Mouse (Mus musculus) neural tube, embryonic 11.5 days (tissue): ENCODE data around the gene Prkag1. TPM values are rescaled to one million over a fixed set of nuclear protein-coding genes. Genes with fewer than 3 reads are reported as not detected.

Experiments used
- ATAC-seq: fragments of 200-750 bp; cut with Nextera tagmentation; 2 replicates; pipeline ENCODE4 v1.8.0; 2017; ENCODE audit warnings: moderate number of reproducible peaks, mild to moderate bottlenecking, moderate TSS enrichment, moderate library complexity; ENCODE audit not compliant: insufficient read depth, low FRiP score, low TSS enrichment
- DNase-seq: peaks from one replicate; pipeline ENCODE4 v3.0.0-alpha.2; 2015; ENCODE audit warnings: low spot score
- H3K27ac ChIP-seq: fragments of 300-500 bp; sonication (generic); 2 replicates; pipeline ENCODE4 v1.5.1; 2014; ENCODE audit warnings: low read depth, mild to moderate bottlenecking, low read length
- H3K27me3 ChIP-seq: fragments of 300-500 bp; sonication (generic); 2 replicates; pipeline ENCODE4 v1.6.1; 2014; ENCODE audit warnings: mild to moderate bottlenecking, low read length, mixed read lengths; ENCODE audit not compliant: control insufficient read depth, insufficient read depth
- H3K36me3 ChIP-seq: fragments of 300-500 bp; sonication (generic); 2 replicates; pipeline ENCODE4 v1.6.1; 2014; ENCODE audit warnings: mild to moderate bottlenecking, low read length, moderate library complexity, mixed read lengths; ENCODE audit not compliant: control insufficient read depth, insufficient read depth
- H3K4me1 ChIP-seq: fragments of 300-500 bp; sonication (generic); 2 replicates; pipeline ENCODE4 v1.6.1; 2014; ENCODE audit warnings: low read length, mixed read lengths; ENCODE audit not compliant: control insufficient read depth, insufficient read depth
- H3K4me2 ChIP-seq: fragments of 300-500 bp; sonication (generic); 2 replicates; pipeline ENCODE4 v1.6.1; 2014; ENCODE audit warnings: low read depth, mild to moderate bottlenecking, moderate library complexity
- H3K4me3 ChIP-seq: fragments of 300-500 bp; sonication (generic); 2 replicates; pipeline ENCODE4 v1.5.1; 2014; ENCODE audit warnings: low read depth, low read length
- H3K9ac ChIP-seq: fragments of 300-500 bp; sonication (generic); 2 replicates; pipeline ENCODE4 v1.6.1; 2014; ENCODE audit warnings: mild to moderate bottlenecking, low read length
- H3K9me3 ChIP-seq: fragments of 300-500 bp; sonication (generic); 2 replicates; pipeline ENCODE4 v1.6.1; 2016; ENCODE audit warnings: low read length; ENCODE audit not compliant: control insufficient read depth
- WGBS: fragments of 180-500 bp; shearing (Covaris S2); extraction: QIAGEN DNeasy Blood & Tissue Kit; methylation state at CpG from one replicate; pipeline ENCODE4 v1.1.7; 2014; 5-methylcytosine and 5-hydroxymethylcytosine counted together
- polyA plus RNA-seq: library from polyadenylated mRNA; unstranded; fragments of >200 nt; fragmentation: Nextera tagmentation; extraction: Ambion mirVana; gene quantifications from 2 replicates; pipeline ENCODE4 v1.2.1, GENCODE M21; 2014

Gene Prkag1
- polyA plus RNA-seq = 73.1 and 74.0 TPM in 2 replicates

DNA sequence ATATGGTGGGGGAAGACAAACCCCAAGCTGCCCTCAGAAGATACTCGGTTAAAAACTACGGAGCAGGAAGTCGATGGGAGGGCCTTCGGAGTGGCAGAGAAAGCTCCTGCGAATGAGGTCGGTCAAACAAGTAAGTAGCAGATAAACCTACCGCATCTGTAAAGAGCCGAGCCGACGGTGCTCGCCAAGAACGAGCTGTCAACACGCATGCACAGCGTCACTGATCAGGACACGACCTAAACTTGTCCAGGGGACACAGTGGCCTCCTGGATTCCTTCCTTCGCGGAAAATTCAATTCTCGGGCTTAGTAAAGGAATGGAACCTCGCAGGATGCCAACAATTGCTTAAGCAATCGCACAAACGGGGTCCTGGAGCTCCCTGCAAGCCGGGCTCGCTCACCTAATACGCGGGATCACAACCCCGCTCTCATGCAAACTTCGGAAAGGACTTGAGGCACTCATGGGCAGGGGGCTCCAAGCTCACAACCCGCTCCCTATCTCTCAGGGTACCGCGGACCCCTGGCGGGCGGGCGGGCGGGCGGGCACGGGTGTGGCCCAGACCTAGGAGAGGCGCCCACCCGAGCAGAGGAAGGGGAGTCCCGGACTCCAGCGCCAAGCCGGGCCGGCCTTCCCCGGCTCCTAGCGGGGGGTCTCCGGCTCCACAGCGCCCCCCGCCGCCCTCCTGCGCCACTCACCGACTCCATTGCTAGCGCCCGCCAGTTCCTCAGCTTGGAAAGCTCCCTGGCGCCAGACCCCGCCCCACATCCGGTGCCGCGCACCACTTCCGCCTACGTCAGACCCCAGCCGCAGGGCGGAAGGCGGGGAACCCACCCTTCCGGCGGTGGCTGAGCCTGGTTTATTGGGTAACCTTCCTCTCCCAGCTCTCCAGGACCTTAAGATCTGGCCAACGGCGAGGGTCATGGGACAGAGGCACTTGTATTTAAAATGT, at the start of gene Prkag1:
Gene Prkag1 (minus strand): TSS at position 786 of the 948 bp plus-strand sequence.
- Histone ChIP-seq H3K4me2 (peak within 1 kb of the TSS; percentile 67), H3K9ac (peak within 1 kb of the TSS; percentile 47), H3K9me3 (no peaks in the 10 kb centered on the region), H3K36me3 (peaks cover 24% of the 10 kb centered on the region), H3K4me1 (no peaks in the 10 kb centered on the region), H3K27ac (peak within 1 kb of the TSS; percentile 39), H3K27me3 (no peaks in the 10 kb centered on the region), H3K4me3 (peak within 1 kb of the TSS; percentile 71)
- peak; percentile 95 for ATAC-seq
- under 1% methylated on average over 59 of the region's 66 CpGs for WGBS
- DNase-seq = peak; percentile 98

DNA sequence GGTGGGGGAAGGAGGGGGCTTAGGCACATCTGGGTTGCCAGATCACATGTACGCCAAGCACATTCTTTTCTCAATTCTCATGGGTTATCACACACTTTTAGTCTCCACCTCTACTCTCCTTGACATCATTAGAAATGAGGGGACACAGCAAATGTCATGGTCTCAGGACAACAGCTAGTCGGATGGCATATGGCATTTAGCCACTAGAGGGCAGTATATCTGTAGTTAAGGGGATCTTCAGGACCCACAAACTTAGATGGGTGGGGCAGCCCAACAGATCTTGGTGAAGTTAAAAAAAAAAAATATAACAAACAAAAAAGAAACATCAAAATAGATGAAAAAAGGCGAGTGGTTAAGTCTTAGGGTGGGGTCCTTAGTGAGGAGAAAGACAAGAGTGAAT, 46.0 kb upstream of the Prkag1 start:
- no peak overlapping the region for H3K4me3 ChIP-seq
- H3K4me2 ChIP-seq = no peak overlapping the region
- no peaks in the 10 kb centered on the region; the same call in 1 of the 2 replicates for H3K36me3 ChIP-seq
- H3K9me3 ChIP-seq = no peaks in the 10 kb centered on the region
- peaks cover 9% of the 10 kb centered on the region; the same call in 1 of the 2 replicates for H3K4me1 ChIP-seq
- DNase-seq (peak; percentile 66), ATAC-seq (no peak)
- H3K9ac ChIP-seq = no peak overlapping the region
- 11% methylated on average over 3 of the region's 3 CpGs for WGBS
- H3K27me3 ChIP-seq = no peaks in the 10 kb centered on the region
- no peak overlapping the region for H3K27ac ChIP-seq

DNA sequence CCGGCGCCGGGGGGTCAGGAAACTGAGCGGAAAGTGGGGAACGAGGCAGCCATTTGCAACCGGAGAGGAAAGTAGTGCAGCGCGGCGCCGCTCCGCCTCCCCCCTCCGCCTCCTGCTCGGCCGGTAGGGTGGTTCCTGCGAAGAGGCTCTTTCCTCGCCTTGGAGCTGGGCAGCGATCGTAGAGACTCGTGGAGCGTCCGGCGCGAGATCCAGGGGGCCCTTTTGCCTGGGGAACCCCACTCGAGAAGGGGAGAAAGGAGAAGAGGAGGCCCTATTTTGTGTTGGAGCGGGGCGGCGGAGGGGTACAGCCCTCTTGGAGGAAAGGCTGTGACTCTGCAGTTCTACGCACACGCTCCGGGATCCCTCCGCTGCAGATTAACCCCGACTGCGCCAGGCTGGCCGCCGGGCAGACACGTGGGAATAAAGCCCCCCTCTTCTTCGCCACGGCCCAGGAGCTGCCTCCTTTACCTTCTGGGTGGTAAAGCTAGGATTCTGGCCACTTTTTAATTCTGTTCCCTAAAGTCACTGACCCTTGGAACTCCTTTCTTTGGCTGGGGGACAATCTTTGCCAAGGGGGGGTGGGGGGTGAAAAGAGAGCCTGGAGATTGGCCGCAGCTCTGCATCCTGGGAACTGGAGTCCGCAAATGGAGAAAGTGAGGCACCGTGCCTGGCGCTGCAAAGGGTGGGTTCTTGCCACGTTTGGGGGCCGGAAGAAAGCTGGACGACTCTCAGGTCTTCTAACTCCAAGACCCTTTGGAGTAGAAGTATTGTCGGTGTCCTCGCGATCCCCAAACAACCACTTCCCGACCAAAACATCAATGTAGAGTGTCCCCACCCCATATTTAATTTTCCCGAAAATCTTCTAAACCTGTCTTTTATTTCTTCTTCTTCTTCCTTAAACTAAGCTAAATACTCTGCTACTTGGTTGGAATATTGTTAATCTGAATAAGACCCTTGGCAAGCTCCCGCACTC, 40.9 kb upstream of the Prkag1 start:
- no peaks in the 10 kb centered on the region for H3K27me3 ChIP-seq
- H3K27ac ChIP-seq = peak overlapping the region; percentile 95
- peaks cover 24% of the 10 kb centered on the region for H3K4me1 ChIP-seq
- 2% methylated on average over 49 of the region's 51 CpGs for WGBS
- peak overlapping the region; percentile 91 for H3K4me2 ChIP-seq
- H3K4me3 ChIP-seq = peak overlapping the region; percentile 93
- ATAC-seq (peak; percentile 86), DNase-seq (peak; percentile 95)
- H3K9ac ChIP-seq = peak overlapping the region; percentile 99
- no peaks in the 10 kb centered on the region for H3K36me3 ChIP-seq
- no peaks in the 10 kb centered on the region for H3K9me3 ChIP-seq

DNA sequence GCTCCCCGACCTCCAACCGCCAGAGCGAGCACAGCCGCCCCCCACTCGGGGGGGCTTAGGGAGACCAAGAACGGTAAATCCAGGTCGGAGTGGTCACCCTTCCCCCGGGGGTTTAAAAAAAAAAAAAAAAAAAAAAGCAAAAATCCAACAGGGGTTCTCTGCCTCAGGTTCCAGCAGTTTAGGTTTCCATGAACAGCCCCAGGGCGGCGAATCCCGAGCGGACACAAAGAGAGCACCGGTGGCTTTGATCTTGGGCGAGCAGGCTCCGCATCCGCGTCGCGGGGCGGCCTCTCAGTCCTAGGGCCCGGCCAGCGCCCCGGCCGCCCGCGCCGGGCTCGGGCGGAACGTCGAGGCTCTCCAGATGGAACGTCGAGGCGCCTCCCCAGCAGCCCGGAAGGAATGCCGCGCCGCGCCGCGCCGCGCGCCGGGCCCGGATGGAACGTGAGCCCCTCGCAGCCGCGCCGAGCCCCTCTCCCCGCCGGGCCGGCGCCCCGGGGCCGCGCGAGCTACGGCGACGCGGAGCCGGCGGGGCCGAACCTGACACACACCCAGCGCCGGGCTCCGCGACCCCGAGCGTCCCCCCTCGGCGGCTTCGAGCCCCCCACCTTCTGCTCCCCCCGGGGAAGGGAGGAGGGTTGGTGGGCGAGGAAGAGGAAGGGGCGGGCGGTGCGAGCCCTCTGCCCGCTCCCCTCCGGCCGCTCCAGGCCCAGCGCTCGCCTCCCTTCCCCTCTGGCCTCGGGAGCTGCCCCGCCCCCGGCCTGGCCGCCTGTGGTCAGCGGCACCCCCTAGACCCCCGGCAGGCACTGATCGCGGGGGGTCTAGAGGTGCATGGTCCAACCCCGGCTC, 40.0 kb upstream of the Prkag1 start, which contains the start of gene Kmt2d:
Gene Kmt2d (minus strand): TSS at position 135 of the 846 bp plus-strand sequence.
- no peaks in the 10 kb centered on the region for H3K27me3 ChIP-seq
- DNase-seq (peak; percentile 58), ATAC-seq (peak; percentile 45)
- H3K9me3 ChIP-seq = no peaks in the 10 kb centered on the region
- H3K27ac ChIP-seq = peak within 1 kb of the TSS; percentile 95
- H3K9ac ChIP-seq = peak within 1 kb of the TSS; percentile 99
- H3K36me3 ChIP-seq = no peaks in the 10 kb centered on the region
- 1% methylated on average over 46 of the region's 94 CpGs for WGBS
- H3K4me1 ChIP-seq = peaks cover 24% of the 10 kb centered on the region
- H3K4me3 ChIP-seq = peak within 1 kb of the TSS; percentile 93
- peak within 1 kb of the TSS; percentile 91 for H3K4me2 ChIP-seq

DNA sequence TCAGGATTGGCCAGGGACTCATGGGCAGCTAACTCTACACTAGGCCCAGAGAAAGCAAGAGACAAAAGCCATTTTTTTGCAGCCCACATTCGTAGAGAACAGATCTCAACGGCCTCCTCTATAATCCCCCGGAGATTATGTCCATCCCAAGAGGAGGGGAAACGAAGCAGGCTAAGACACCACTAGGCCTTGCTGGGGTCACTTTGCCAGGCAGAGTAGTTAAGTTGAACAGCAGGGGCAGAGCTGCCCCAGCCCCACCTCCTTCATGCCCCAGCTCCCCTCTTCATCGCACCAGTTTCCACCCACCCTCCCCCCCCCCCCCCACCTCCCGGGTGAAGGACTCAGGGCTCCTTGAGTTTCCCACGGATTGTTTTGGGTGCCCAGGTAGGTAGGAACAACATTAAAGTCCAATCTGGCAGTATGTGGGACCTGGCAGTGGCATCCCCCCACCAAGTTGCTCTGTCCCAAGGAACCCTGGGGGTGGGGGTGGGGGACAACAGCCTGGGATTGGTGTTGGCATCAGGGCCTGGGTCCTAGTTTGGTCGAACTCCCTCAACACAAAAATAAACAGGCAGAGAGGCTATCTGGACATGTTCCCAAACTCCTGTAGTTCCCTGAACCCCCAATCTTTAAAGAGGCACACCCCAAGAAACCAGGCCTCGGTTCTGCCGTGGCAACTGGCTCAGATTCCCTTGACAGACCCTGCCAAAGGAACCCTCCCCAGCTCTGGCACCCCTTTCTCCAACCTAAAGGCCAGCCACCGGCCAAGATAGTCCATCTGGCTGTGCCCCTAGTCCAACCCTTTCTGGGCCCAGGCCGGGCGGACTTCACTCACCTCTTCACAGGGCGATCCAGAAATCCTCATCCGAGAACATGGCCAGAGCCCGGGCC, 39.1 kb upstream of the Prkag1 start:
- ATAC-seq = no peak
- H3K36me3 ChIP-seq = peaks cover 5% of the 10 kb centered on the region
- no peaks in the 10 kb centered on the region for H3K9me3 ChIP-seq
- no peaks in the 10 kb centered on the region for H3K27me3 ChIP-seq
- WGBS = under 1% methylated on average over 16 of the region's 16 CpGs
- 0 out of 2 replicates have a peak overlapping the region, but pooled peaks have one; percentile 95 for H3K27ac ChIP-seq
- peak overlapping the region; percentile 91 for H3K4me2 ChIP-seq
- peak overlapping the region; percentile 99 for H3K9ac ChIP-seq
- H3K4me3 ChIP-seq = peak overlapping the region; percentile 93
- H3K4me1 ChIP-seq = peaks cover 24% of the 10 kb centered on the region
- peak; percentile 32 for DNase-seq

DNA sequence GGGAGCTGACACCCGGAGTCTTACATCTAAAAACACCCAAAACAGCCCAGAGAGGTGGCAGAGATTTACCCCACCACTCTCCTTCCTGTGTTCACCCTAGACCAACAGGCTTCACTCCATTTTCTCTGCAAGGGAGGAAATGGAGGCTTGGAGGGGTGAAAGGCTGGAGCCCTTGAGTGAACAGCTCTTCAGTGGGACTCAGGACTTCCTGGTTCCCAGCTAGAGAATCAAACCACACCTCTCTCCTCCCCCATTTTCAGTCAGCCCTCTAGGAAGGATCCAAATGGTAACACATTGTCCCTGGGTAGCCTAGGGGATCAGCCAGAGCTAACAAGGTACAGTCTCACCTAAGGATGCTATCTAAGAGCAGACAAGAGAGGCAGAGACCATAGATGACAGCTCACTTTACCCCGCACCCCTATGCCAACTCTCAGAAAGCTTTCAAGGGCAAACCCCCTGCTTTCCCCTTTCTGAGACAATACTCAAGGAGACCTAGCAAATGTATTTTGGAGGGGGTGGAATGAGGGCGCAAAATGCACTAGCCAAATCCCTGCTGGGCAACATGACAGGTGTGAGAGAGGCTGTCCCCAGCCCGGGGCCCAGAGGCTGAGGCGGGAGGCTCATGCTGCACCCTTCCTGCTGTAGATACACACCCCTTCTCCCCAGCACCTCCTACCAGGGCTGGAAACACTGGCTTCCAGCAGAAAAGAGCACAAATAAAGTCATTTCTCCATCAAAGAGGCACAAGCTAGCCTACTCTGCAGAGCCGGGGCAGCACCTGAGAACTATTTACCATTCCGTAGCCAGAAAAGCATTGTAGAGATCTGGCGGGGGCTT, 38.2 kb upstream of the Prkag1 start:
- peaks cover 11% of the 10 kb centered on the region for H3K36me3 ChIP-seq
- peak overlapping the region; percentile 93 for H3K4me3 ChIP-seq
- DNase-seq (no peak), ATAC-seq (no peak)
- no peak overlapping the region for H3K27ac ChIP-seq
- peak overlapping the region; percentile 91 for H3K4me2 ChIP-seq
- peak overlapping the region; percentile 99 for H3K9ac ChIP-seq
- no peaks in the 10 kb centered on the region for H3K27me3 ChIP-seq
- peaks cover 24% of the 10 kb centered on the region for H3K4me1 ChIP-seq
- H3K9me3 ChIP-seq = no peaks in the 10 kb centered on the region
- 15% methylated on average over 8 of the region's 8 CpGs for WGBS
